Mouse (Mus musculus) C2C12 (cell line): ENCODE results near the gene Vmn1r203. TPM values are rescaled to one million over a fixed set of nuclear protein-coding genes. Genes with fewer than 3 reads are reported as not detected.
"Not testable (repeated sequence)": the region's sequence is repeated elsewhere in the genome, so short reads cannot be mapped to it uniquely, and the experiment has no call there.

ENCODE experiments used
- H3K27me3 ChIP-seq: one replicate; pipeline ENCODE4 v1.6.1; 2011; ENCODE audit not compliant: control insufficient read depth, insufficient read depth, insufficient read length
- H3K36me3 ChIP-seq: one replicate; pipeline ENCODE4 v1.6.1; 2011; ENCODE audit not compliant: control insufficient read depth, insufficient read depth
- H3K4me3 ChIP-seq: one replicate; pipeline ENCODE4 v1.5.1; 2011; ENCODE audit warnings: mild to moderate bottlenecking, control low read depth; ENCODE audit not compliant: poor library complexity, insufficient read depth, severe bottlenecking
- H3K79me2 ChIP-seq: one replicate; pipeline ENCODE4 v1.6.1; 2011; ENCODE audit not compliant: control insufficient read depth, insufficient read depth
- H3K79me3 ChIP-seq: one replicate; pipeline ENCODE4 v1.6.1; 2011; ENCODE audit warnings: low read depth, control low read depth
- H3ac ChIP-seq: one replicate; pipeline ENCODE3; 2011; ENCODE audit warnings: low read depth; ENCODE audit not compliant: control insufficient read depth, insufficient read length
- CEBPB ChIP-seq: IDR thresholded peaks from one replicate; pipeline ENCODE4 v1.6.1; 2011; ENCODE audit warnings: low read depth, mild to moderate bottlenecking, control low read depth, moderate library complexity
- CTCF ChIP-seq: IDR thresholded peaks from one replicate; pipeline ENCODE4 v1.5.1; 2011; ENCODE audit not compliant: control insufficient read depth, insufficient read depth, insufficient read length
- FOSL1 ChIP-seq: IDR thresholded peaks from one replicate; pipeline ENCODE4 v1.8.0; 2011; ENCODE audit warnings: mild to moderate bottlenecking, low read length; ENCODE audit not compliant: poor library complexity, insufficient read depth, severe bottlenecking
- MAX ChIP-seq: IDR thresholded peaks from one replicate; pipeline ENCODE4 v1.6.1; 2011; ENCODE audit warnings: mild to moderate bottlenecking, control low read depth
- MYOD1 ChIP-seq: IDR thresholded peaks from one replicate; pipeline ENCODE4 v1.6.1; 2011; ENCODE audit warnings: low read depth; ENCODE audit not compliant: control insufficient read depth, insufficient read length
- MYOG ChIP-seq: IDR thresholded peaks from one replicate; pipeline ENCODE4 v1.6.1; 2011; ENCODE audit not compliant: control insufficient read depth, insufficient read length; ENCODE audit errors: extremely low read depth
- USF1 ChIP-seq: IDR thresholded peaks from one replicate; pipeline ENCODE4 v1.6.1; 2011; ENCODE audit warnings: low read depth, mild to moderate bottlenecking, control low read depth, moderate library complexity
- long read RNA-seq, 2 experiments: library from polyadenylated mRNA; unstranded; transcript quantifications; one replicate each; pipeline ENCODE4 v2.0.0; 2019 to 2020
- polyA plus RNA-seq: library from polyadenylated mRNA; unstranded; fragments of >200 nt; fragmentation: generic; extraction: Trizol; gene quantifications from one replicate; pipeline ENCODE4 v1.2.1, GENCODE M21; 2012; ENCODE audit warnings: missing spikeins

Gene Vmn1r203
- not detected for polyA plus RNA-seq
- long read RNA-seq, experiment 1: 0 reads
- long read RNA-seq, experiment 2: 0 reads

DNA sequence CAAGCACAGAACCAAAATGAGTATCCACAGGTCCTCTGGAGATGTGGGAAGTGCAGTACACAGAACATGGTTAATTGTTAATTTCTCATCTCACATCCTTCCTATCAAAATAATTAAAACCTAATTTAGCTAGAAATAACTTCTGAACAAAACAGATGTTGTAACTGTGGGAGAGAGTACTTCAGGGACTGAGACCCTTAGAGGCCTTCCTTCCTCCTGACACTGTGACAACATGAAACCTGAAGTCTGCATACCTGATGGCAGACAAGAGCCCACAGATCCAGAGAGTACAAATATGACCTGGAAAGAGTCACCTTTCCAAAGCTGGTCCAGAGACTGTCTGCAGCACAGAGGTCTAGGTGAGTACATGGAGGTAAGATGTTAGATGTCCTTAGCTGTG is at the start of gene Vmn1r203:
Gene Vmn1r203, plus strand, starts transcription at position 301 of the 400 bp plus-strand sequence.
- H3K79me2 ChIP-seq: no peaks in the 10 kb centered on the region
- H3K36me3 ChIP-seq: no peaks in the 10 kb centered on the region
- TF ChIP-seq USF1 (no peak), MAX (no peak), CEBPB (no peak), MYOD1 (no peak), CTCF (no peak), FOSL1 (no peak), MYOG (no peak)
- no peaks in the 10 kb centered on the region for H3K27me3 ChIP-seq
- H3ac ChIP-seq: no peak within 1 kb of the TSS
- H3K4me3 ChIP-seq: no peak within 1 kb of the TSS
- H3K79me3 ChIP-seq: no peaks in the 10 kb centered on the region

DNA sequence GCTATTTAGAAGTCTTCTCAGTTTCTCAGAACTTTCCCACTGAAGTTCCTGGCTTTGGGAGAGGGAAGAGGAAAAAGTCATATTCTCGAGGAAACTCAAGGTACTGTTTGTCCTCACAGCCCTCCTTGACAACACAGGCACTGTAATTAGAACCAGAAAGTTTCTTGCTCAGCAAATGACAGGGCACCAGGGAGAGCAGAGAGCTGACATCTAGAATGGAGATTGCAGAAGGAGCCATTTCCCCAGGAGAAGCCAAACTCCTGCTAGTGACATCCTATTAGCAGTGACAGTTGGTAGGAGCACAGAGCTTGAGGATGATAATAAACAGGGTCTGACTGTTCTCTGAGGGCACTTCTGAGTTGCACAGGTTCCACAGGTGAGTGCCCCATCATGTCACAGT is 46.3 kb upstream of the Vmn1r203 start, which contains the start of gene Vmn1r201:
Gene Vmn1r201, plus strand, starts transcription at position 301 of the 400 bp plus-strand sequence.
- H3K36me3 ChIP-seq: no peaks in the 10 kb centered on the region
- no peaks in the 10 kb centered on the region for H3K79me2 ChIP-seq
- no peak within 1 kb of the TSS for H3ac ChIP-seq
- no peaks in the 10 kb centered on the region for H3K79me3 ChIP-seq
- H3K27me3 ChIP-seq: no peaks in the 10 kb centered on the region
- no peak for TF ChIP-seq MYOG
- no peak within 1 kb of the TSS for H3K4me3 ChIP-seq

DNA sequence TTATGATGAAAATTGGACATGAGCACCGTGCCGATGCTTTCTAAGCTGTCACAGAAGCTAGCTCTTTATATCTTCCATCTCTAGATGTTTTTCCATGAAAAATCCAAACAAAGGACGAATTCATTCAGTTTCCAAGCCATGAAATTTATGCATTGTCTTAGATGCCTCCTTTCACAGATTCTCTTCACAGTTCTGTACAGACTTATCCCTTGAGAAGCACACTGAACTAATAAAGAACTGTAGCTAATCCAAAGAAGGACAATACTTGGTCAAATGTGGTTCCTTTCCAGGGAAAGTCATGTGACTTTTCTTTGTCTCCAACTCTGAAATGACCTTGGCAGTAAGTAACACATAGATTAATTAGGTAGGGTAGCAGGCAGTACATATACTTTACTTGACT is 15.5 kb upstream of the Vmn1r203 start:
- no peak overlapping the region for H3ac ChIP-seq
- no peaks in the 10 kb centered on the region for H3K79me3 ChIP-seq
- no peak for TF ChIP-seq MAX
- no peak for TF ChIP-seq MYOD1
- no peak for TF ChIP-seq USF1
- TF ChIP-seq CTCF: no peak
- TF ChIP-seq FOSL1: no peak
- no peak for TF ChIP-seq MYOG
- no peak for TF ChIP-seq CEBPB

DNA sequence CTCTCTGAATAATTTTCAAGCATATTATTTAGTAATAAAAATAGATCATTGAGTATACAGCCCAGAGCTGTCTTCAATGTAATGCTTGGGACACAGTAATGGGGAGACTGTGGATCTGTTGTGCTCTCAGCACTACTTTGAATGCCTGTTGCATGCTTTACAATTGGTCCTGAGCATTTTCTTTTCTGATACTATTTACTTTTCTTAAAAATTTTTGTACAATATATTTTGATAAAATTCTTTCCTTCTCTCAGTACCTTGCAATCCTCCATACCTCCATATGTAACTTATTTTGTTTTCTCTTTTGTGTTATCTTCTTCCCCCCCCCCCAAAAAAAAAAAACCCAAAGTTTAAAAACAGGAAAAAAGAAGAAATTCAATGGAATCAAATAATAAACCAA is 12.6 kb upstream of the Vmn1r203 start, which contains the start of gene Vmn1r202:
Gene Vmn1r202, minus strand, starts transcription at position 101 of the 400 bp plus-strand sequence.
- TF ChIP-seq CTCF (no peak), MYOG (no peak), CEBPB (no peak), MYOD1 (no peak), MAX (no peak), FOSL1 (no peak), USF1 (no peak)
- no peaks in the 10 kb centered on the region for H3K27me3 ChIP-seq
- no peaks in the 10 kb centered on the region for H3K79me2 ChIP-seq
- H3K79me3 ChIP-seq: no peaks in the 10 kb centered on the region
- no peak within 1 kb of the TSS for H3ac ChIP-seq
- H3K36me3 ChIP-seq: no peaks in the 10 kb centered on the region
- no peak within 1 kb of the TSS for H3K4me3 ChIP-seq

More for the DNA sequence above, 15.5 kb upstream of the Vmn1r203 start:
- Histone ChIP-seq H3K27me3 (no peaks in the 10 kb centered on the region), H3K4me3 (no peak overlapping the region), H3K36me3 (no peaks in the 10 kb centered on the region), H3K79me2 (no peaks in the 10 kb centered on the region)

DNA sequence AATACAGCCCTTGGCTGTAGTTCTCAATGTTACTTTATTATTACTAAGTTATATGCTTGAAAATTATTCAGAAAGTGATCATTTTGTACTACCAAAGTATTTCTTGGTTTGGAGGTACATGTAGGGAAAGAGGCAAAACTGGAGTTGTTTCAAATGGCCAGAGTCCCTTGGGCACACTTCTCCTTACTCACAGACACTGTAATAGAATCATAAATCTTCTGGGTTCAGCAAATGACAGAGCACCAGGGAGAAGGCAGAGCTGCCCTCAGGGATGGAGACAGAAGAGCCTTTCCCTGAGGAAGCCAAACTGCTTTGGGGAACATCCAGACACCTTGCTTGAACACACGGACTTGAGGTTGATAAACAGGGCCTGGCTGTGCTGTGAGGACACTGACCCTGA is 35.0 kb downstream of the Vmn1r203 start, which contains the start of gene Vmn1r204:
Gene Vmn1r204, plus strand, starts transcription at position 301 of the 400 bp plus-strand sequence.
- not testable (repeated sequence) for H3K4me3 ChIP-seq, H3K79me2 ChIP-seq, H3K27me3 ChIP-seq, H3K36me3 ChIP-seq, H3K79me3 ChIP-seq, H3ac ChIP-seq

DNA sequence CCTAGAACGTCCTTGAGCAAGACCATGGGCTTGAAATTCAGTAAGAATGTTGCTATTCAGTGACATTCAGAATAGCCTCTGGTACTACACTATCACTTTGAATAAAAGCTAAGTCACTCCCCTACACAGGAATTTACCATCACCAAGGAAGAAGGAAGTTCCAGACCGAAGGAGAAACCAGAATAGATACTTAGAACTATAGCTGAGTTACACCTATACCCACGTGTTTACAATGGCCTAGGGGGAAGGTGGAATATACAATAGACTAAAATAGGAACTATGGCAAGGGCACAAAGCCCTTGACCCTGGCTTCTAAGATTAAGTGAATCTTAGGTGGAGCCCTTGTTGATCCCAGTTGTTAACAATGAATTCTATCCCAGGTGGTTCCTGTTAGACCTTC is 57.0 kb downstream of the Vmn1r203 start:
- H3K27me3 ChIP-seq, H3ac ChIP-seq, H3K79me2 ChIP-seq, H3K36me3 ChIP-seq, H3K79me3 ChIP-seq, H3K4me3 ChIP-seq: not testable (repeated sequence)

Other genes with a start within 250 kb of the Vmn1r203 start
- not detected for gene Vmn1r195, start 247.6 kb upstream of the Vmn1r203 start, polyA plus RNA-seq
- not detected for gene Vmn1r196, start 228.2 kb upstream of the Vmn1r203 start, polyA plus RNA-seq
- gene Vmn1r197, start 193.5 kb upstream of the Vmn1r203 start, polyA plus RNA-seq: not detected
- gene Vmn1r198, start 167.8 kb upstream of the Vmn1r203 start, polyA plus RNA-seq: not detected
- gene Vmn1r199, start 138.3 kb upstream of the Vmn1r203 start, polyA plus RNA-seq: not detected
- not detected for gene Vmn1r200, start 127.7 kb upstream of the Vmn1r203 start, polyA plus RNA-seq
- not detected for gene Vmn1r201, start 46.2 kb upstream of the Vmn1r203 start, polyA plus RNA-seq
- gene Vmn1r202, start 12.7 kb upstream of the Vmn1r203 start, polyA plus RNA-seq: not detected
- gene Vmn1r204, start 35.1 kb downstream of the Vmn1r203 start, polyA plus RNA-seq: not detected
- gene Vmn1r205, start 74.9 kb downstream of the Vmn1r203 start, polyA plus RNA-seq: not detected
- gene Vmn1r206, start 106.1 kb downstream of the Vmn1r203 start, polyA plus RNA-seq: not detected
- not detected for gene Vmn1r207-ps, start 211.5 kb downstream of the Vmn1r203 start, polyA plus RNA-seq